Mouse (Mus musculus) kidney, postnatal 4 days (tissue): ENCODE measurements around the gene Hivep3.
A peak's percentile ranks its signal among the peaks of the same experiment; 100 is the strongest.

Experiments used
- DNase-seq, 2 experiments: peaks; one replicate each; pipeline ENCODE4 v3.0.0; 2021; ENCODE audit warnings: mixed read lengths in 2 of 2

The Hivep3 gene

DNA sequence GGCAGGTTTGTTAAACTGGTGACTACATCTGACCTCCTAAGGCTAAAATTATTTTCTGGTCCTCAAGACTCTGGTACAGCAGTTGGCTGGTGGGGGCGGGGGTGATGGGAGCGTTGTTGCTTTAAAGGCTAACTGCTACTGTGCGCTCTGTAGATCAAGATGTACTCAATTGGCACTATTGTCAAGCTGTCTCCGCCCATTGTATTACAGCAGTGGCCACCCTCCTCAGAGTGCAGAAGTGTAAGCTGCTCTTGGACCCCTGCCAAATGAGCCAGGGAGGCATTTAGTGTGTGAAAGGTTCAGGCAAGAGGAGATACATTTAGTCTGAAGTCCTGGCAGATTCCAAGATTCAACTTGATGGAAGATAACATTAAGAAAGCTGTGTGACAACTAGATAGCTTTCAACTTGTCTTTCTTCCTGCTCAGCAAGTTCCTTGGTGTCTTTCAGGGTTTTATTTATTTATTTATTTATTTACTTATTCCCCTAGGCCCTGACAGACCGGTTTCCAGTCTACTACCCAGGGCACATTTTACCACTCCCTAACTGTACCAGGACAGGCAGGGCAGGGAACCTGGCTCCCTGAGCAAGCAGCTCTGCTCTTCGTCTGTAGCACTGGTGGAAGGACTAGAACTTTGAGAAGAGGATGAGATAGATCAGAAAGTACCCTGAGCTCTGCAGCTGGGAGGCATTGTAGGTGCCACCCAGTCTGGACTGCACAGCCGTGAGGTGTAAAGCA, 83.2 kb downstream of the Hivep3 start:
- DNase-seq: peak; percentile 61 to 74

DNA sequence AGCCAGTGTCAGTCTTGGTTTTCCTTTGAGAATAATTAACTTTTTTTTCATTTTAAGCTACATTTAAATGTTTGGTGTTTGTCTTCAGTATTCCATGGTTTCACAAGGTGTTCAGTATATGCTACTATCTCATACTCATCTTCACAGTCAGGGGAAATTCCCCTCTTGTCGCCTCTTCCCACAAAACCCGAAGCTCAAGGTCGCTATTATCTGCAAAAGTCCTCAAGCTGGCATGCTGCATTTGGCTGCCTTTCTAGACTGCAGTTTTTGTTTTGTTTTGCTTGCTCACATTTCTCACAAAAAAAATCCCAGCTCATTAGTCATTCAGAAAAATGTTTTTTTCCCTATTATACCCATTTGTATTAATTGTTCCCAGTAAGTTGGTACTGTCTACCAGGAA, 92.4 kb downstream of the Hivep3 start:
- DNase-seq: no peak

DNA sequence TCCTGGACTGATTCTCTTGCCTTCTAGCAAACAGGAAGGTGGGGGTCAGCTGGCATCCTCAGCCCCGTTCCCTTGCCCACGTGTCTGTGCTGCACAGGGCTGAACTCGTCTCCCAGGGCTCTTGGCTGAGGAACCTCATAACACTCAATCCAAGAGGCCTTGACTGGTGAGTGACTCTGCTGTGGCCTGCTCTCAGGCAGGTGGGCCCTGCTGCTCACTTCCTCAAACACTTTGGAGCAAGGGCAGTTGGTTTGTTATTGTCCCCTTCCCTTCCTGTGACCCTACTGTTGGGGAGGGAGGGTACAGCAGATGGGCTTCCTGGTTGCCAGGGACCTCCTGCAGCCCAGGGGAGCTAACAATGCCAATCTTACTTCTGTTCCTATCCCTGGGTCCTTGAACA, 94.8 kb downstream of the Hivep3 start:
- DNase-seq: no peak

DNA sequence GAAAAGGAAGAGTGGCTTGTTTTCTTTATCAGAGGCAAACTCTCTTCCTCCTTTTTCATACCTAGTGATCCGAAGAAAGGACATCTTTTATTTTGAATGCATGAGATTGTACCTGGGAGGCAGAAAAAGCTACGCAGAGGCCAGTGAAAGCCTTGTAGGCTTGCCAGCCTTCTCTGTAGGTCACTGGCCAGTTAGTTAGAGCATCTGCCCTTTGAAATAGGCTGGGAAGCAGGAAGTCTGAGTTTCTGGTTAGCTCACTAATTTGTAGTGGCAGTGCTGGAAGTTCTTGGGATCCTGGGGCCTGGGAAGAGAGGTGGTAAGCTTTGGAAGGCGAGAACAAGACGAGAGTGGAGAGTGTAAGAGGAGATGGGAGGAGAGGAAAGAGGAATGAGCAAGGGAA, 95.4 kb downstream of the Hivep3 start:
- DNase-seq: no peak

DNA sequence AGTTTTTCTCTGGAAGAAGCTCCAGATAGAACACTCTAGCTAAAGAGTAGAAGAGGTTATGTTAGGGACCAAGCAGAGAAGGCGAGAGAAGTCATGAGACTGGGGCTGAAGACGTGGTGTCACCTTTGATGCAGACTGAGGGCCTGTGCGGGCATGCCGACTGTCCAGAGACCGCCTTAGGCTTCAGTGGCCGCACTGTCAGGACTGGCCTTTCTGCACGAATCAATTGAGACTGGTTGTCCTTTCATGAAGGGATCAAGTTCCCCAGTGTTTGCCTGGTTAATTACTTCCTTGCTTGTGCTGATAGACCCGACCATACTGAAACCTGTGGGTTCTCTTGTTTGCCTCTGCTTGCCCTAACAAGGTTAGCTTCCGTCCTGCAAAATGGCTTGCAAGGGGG, 99.7 kb downstream of the Hivep3 start:
- no peak for DNase-seq

DNA sequence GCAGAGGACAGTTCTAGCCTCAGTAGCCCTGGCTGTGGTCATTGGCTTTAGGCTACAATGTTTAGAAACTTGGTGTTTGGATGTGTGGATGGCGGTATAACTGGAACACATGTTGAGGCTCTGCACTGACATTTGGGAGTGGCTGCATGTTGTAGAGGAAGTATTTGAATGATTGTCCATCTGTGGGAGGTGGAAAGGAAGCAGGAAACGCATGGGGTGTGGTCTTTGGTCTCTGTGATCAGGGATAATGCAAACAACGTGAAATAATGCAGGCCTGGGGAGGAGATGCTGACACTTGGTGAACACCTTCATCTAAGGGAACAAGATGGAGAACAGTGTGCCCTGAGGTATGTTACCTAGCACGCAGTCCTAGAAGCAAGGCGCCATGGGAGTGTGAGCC, 100.3 kb downstream of the Hivep3 start:
- DNase-seq: no peak

DNA sequence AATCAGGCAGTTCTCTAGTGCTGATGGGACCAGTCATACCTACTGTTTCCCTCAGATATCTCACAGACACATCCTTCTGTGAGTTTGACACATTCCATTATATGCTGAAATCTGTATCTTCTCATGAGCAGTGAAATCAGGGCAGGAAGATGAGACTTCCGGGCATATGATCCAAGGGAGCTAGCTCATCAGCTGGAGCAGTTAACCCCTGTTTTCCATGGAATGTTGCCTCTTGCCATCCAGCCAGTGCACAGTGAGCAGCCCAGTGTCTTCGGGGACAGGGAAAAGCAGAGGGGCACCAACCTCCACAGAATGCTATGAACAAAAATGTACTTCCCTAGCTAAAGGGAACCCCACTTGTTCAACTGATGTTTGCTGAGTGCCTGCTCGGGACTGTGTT, 102.6 kb downstream of the Hivep3 start:
- DNase-seq: no peak

DNA sequence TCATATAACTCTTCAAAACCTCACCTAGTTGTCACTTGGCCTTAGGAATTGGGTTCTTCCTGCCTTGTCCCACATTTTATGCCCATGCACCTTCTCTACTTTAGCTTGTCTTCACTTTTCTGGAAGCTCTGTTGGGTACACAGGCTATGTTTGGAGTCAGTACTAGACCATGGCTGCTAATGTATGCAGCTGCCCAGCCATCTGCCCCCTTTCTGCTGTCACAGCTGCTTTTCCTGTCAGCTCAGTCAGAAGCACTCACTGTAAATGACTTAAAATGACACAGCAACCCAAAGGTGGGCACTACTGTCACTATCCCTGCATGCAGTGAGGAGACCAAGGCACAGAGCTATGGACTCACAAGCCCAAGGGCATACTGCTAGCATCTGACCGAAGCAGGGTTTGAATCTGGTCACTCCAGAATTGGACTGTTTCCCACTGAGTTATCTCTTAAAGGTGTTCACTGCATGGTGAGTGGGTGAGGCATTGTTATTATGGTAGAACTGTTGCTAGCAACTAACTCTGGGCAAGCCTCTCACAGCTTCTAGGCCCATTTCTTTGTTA, 104.0 kb downstream of the Hivep3 start:
- no peak for DNase-seq

DNA sequence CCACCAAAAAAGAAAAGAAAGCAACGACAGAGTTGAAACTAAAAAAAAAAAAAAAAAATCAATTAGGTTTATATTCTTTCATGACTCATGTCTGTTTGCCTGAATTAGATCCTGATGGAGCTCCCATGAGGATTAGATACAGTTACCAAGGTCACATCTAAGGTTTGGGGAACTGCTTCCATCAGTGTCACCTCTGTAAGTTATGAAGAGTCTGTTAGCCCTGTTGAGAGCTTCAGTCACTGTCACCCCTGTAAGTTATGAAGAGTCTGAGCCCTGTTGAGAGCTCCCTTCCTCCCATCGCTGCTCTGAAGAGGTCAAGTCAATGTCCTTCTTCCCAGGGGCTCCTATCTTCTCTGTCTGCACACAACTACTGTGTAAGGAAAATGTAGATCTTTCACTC, 104.7 kb downstream of the Hivep3 start:
- no peak for DNase-seq

DNA sequence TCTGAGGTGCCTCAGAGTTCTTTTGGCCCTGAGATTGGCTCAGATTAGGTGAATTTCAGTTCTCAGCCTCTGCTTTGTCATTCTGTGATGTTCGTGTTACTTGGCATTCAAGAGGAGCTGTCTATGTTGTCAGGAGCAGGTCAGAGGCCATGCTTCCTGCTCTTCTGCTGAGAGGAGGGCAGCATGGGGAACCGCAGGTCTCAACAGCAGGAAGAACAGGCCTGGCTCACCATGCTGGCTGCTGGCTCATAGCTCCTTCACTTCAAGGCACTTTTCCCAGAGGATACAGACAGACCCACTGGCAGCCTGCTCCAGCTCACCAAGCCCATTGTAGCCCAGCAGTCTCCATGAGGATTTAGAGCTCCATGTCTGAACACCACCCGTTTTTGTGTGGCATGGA, 109.7 kb downstream of the Hivep3 start:
- no peak for DNase-seq

DNA sequence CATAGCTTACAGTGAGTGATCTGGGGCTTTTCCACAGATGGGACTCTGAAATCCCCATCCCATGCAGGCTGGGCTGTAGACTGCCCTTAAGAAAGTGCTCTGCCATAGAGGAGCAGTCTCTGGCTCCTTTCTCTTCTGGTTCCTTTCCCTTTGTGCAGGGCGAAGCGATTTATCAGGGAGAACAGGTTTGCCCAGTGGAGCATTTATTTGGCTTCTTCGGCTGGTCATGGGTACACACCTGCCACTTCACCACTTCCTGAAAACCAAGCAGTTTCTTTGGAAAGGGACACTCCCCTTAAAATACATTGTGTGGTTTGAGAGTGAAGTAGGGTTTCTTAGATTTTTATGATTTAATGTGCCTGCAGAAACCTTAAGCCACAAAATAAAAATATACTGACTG, 110.7 kb downstream of the Hivep3 start:
- DNase-seq: no peak

DNA sequence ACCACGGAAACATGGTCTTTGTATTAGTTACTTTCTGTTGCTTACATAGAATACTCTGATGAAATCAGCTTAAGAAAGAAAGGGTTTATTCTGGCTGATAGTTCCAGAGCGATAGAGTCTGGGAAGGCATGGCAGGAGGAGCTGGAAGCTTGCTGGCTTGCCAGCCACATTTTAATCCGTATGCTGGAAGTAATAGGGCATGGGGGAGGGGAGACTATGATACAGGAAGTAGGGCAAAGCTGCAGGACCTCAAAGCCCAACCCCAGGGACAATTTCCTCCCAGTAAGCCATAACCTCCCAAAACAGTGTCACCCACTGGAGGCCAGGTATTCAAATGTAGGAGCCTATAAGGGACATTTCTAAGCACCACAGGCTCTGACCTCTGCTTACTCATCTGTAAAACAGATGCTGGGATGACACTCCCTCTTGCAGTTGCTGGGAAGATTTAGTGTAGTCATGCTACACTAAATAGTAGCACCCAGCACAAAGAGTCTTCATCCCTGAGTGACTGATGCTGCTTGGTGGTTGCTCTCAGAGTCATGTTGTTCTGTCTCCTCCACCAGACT, 112.1 kb downstream of the Hivep3 start:
- DNase-seq: no peak

DNA sequence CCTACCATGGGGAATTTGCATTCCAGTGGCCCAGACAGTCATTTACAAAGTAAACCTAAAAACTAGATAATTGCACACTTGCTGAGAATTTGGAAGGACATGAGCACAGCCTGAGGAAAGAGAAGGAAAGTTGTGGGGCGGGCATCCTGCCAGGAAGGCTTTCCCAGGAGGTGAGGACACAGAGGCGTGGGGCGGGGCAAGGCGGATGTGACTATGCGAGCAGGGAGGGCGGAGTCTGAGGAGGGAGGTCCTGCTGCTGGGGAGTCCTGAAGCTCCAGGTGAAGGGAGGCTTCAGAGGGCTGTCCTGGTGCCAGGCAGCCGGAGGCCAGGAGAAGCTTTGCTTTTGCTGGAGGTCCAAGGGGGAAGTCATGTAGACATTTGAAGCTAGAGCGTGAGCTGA, 118.9 kb downstream of the Hivep3 start:
- peak; percentile 66 to 74 for DNase-seq

DNA sequence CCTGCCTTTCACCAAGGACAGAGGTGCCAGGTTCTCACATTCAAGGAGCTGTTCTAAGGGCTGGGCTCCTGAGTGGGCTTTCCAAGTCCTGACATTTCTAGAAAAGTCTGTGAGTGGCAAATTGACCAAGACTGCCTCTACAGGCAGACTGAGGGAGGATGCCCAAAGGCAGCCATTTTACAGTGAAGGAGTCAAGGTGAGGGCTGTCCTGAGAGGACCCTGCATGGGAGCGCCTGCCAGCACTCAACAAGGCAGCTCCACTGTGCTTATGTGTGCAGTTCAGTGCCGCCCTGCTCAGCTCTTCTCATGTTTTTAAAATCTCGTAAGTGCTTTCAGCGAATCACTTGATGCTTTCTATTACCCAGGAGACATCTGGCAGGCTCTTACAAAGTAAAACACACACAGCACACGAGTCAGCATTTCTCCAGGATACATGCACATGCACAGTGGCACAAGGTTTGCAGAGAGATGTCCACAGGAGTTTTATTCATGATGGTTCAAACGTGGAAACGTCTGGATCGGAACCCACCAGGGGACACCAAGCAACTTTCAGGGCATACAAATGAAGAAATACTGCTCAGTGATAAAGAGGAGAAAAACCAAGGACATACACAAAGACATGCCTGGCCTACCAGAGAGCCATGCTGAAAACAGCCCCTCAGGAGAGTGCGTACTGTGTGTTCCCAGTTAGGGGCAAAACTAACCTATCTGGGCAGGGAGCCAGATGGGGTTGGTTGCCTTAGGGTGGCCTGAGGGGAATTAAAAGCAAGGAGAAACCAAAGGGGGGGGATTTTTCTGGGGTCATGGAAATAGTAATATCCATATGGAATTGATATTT, 120.9 kb downstream of the Hivep3 start:
- no peak for DNase-seq

DNA sequence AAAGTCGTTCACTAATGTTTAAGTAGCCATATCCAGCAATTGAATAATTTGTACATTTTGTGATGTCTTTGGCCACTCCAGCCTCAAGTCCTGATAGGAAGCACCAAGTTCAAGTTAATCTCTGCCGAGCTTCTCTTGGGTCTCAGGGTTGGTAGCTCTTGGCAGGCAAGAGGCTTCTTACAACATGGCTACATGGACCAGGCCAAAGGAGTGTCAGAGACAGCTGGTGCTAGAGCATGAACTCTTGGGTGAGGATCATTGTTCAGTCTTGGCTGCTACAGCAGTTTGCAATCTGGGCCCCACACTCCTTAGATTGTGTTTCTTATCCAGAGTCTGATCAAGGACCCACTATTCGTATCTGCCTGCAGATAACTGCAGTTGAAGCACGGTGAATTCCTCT, 125.9 kb downstream of the Hivep3 start:
- DNase-seq: no peak

DNA sequence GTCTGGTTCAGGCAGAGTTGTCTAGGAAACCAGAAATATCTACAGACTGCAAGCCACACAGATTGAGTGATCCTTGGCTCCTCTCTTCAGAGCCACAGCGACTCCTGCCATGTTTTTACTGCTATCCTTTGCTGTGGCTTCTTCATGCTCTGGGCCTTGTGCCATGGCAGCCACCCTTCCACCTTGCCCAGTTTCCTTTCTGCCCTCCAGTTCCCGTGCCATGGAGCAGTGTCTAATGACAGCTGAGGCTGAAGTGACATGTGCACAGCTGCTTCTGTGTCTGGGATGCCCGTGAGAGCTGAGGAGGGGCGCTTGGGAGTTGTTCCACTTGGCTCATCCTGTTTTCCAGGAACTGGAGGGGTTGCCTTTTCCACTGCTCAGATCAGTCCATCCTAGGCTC, 127.4 kb downstream of the Hivep3 start:
- no peak for DNase-seq

DNA sequence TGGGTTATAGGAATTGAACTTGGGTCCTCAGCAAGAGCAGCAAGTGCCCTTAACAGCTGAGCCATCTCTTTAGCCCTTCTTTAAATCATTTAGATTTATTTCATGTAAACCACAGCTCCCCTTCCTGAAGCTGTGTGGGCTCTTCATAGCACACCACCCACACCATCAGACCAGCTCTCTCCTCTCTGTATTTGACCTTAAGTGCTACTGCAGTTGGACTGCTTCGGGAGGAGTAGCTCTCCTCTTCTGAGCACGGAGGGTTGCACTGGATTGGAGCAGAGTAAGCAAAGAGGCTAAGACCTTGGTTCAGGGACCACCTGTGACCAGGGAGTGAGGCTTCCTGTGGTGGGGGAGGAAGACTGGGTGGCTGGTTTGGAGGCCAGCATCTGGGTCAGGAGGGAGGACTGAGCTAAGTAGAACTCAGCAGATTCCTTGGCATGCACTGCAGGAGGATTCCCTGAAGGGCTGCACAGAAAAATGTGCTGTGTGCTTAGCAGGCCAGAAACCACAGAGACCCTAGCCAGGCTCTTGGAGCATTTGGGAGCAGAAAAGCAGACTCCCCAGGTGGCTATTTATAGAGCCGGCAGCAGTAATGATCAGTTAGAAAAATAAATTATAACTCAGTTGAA, 132.4 kb downstream of the Hivep3 start:
- peak; percentile 30 to 43 for DNase-seq

DNA sequence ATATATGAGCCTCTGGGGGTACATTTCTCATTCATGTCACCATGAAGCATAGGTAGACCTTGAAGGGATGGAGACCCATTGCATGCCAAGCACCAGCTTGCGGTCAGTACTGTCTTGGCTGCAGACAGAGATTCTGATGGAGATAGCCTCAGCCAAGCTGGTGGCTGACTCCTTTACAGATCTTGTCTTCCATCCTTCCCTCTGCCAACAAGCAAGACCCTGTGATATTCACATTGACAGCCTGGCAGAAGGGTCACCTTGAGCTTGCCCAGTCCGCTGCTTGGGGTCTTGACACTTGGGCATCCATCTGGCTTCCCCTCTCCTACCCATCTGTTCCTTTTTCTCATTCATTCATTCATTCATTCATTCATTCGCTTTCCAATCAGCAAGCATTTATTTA, 133.5 kb downstream of the Hivep3 start:
- DNase-seq: no peak

DNA sequence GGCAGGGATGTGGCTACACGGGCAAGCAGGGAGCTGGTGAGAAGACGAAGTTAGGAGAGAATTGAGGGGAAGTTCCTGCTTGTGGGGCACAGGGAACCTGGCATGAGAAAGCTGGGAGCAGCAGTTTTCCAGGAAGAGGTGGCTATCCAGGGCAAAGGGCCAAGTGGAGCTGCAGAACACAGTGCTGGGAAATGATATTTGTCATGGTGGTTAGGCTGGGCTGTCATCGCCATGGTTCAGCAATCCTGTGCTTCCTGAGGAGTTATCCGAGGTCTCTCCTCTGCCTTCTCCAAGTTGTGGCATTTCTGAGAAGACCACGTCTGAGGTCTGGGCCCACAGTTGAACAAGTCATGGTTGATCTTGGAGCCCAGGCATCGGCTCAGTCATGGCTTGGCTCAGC, 136.8 kb downstream of the Hivep3 start:
- DNase-seq: peak in 1 of 2 experiments; percentile 31

DNA sequence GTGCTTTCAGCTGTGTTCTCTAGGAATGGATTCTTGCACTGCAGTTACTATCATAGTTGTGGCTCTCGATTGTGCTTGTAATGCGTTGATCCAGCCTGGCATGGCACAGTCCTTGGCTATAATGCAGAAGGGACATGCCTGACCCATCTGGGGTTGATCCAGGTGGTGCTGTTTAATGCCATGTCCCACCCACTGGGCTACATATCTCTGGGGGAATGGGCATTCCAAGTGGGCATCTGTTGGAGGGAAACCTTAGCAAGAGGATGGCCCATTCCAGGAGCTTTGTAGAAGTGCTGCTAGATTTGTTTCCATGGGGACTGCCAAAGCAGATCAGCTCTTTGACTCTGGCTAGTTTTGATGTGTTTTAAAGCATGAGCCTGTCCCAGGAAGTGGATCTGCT, 137.9 kb downstream of the Hivep3 start:
- no peak for DNase-seq

DNA sequence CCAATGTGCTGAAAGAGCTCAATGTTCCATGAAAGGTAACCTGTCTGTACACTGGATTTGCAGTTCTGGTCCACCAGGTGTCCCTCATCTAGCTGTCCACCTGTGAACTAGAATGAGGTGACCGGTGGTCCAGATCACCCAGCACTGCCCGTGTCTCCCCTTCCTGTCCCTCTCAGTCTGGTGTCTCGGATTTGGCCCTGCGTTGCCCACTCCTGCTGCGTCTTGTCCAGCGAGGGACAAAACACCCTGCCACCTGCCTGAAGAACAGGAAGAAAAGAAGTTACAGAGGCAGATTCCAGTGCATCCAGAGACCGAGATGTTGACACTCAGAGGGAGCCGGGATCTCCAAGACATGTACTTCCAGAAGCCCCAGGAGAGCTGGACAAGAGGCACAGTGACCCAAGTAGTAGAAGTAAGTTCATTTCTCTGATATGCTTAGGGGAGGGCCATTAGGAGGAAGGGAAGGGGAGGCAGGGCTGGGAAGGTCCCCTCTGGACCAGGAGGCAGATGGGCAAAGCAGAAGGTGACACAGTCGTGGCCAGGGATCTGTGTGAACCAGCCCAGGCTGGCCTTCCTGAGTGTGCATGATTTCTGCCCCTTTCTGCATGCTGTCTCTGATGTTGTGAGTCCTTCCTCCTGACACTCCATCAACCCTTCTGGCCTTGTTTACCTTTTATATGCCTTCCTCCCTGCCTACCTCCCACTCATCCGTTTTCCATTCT, 138.4 kb downstream of the Hivep3 start:
- DNase-seq: no peak

DNA sequence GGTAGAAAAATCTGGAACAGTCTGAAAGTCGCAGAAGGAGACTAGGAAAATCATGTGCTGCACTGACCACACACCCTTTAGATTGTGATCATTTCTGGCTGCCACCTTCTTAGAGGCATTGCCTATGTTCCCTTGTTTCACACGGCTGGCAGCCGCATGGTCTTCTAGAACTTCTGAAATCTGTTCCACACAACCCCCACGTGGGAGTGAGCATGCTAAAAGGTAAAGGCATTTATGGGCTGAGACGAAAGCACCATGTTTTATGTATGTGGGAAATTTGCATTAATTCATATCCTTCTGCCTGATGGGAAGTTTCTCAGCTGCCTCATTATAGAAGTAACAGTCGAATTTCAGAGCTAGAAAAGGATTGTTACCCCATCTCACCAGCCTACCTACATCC, 140.4 kb downstream of the Hivep3 start:
- no peak for DNase-seq

DNA sequence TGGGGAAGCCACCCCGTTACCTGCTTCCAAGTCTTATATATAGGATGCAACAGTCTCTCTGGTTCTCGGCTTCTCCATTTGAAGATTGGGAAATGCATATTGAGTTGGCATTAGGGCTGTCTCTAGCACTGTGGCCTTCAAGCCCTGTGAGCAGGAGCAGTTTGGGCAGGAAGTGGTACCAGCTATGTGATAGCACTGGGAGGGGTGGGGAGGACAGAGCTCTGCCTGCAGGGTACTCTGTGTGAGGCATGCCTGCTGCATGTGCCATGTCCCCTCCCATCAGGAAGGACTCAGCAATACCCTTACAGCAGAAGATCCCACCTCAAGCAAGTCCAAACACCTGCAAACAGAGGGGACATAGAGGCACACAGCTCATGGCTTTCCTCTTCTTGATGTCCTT, 142.0 kb downstream of the Hivep3 start:
- no peak for DNase-seq
